Mouse (Mus musculus) testis, adult 2 months (tissue): ENCODE data around the gene Serpinb12. TPM values are rescaled to one million over a fixed set of nuclear protein-coding genes. Genes with fewer than 3 reads are reported as not detected.
"Not testable (repeated sequence)": the region's sequence is repeated elsewhere in the genome, so short reads cannot be mapped to it uniquely, and the experiment has no call there.

Experiments
- H3K27ac ChIP-seq: fragments of 200-500 bp; 2 replicates; pipeline ENCODE4 v1.5.1; 2012; ENCODE audit warnings: low read depth, low read length; ENCODE audit not compliant: control insufficient read depth, insufficient read depth
- H3K27me3 ChIP-seq: fragments of 200-500 bp; 2 replicates; pipeline ENCODE4 v1.6.1; 2012; ENCODE audit warnings: mild to moderate bottlenecking, low read length, moderate library complexity; ENCODE audit not compliant: control insufficient read depth, insufficient read depth
- H3K36me3 ChIP-seq: fragments of 200-500 bp; 2 replicates; pipeline ENCODE4 v1.6.1; 2012; ENCODE audit warnings: mild to moderate bottlenecking, low read length; ENCODE audit not compliant: control insufficient read depth, insufficient read depth
- H3K4me1 ChIP-seq: fragments of 200-500 bp; 2 replicates; pipeline ENCODE4 v1.6.1; 2012; ENCODE audit warnings: low read length; ENCODE audit not compliant: control insufficient read depth, insufficient read depth
- H3K4me3 ChIP-seq: fragments of 200-500 bp; 2 replicates; pipeline ENCODE4 v1.5.1; 2012; ENCODE audit warnings: low read depth, mild to moderate bottlenecking, low read length, moderate library complexity, mixed read lengths; ENCODE audit not compliant: control insufficient read depth
- CTCF ChIP-seq: fragments of 200-500 bp; IDR thresholded peaks from 2 replicates; pipeline ENCODE4 v1.5.1; 2012; ENCODE audit warnings: low read depth, mild to moderate bottlenecking, inconsistent platforms, low read length, moderate library complexity; ENCODE audit not compliant: control insufficient read depth, insufficient read depth, insufficient replicate concordance
- POLR2A ChIP-seq: fragments of 200-500 bp; IDR thresholded peaks from 2 replicates; pipeline ENCODE4 v1.6.1; 2012; ENCODE audit warnings: low read depth, mild to moderate bottlenecking, inconsistent platforms, low read length, moderate library complexity; ENCODE audit not compliant: control insufficient read depth
- polyA plus RNA-seq: library from polyadenylated mRNA; depleted of rRNA; stranded (reverse); fragments of >200 nt; gene quantifications from 2 replicates; pipeline ENCODE4 v1.2.3, GENCODE M21; 2012; rRNA removed

Serpinb12 gene
- polyA plus RNA-seq: not detected in 2 replicates

GRCm38 (mm10) chr1:106934265-106934664 lies at the start of gene Serpinb12:
TSS of gene Serpinb12 (plus strand) at chr1:106934449.
- TF ChIP-seq POLR2A (no peak), CTCF (no peak)
- Histone ChIP-seq H3K27ac (no peak within 1 kb of the TSS), H3K4me3 (no peak within 1 kb of the TSS), H3K27me3 (no peaks in the 10 kb centered on the region), H3K36me3 (no peaks in the 10 kb centered on the region), H3K4me1 (no peaks in the 10 kb centered on the region)

- H3K4me1 ChIP-seq, H3K27ac ChIP-seq, H3K36me3 ChIP-seq, H3K27me3 ChIP-seq, H3K4me3 ChIP-seq: not testable (repeated sequence)
Observed at GRCm38 (mm10) chr1:106895142-106895541, 39.1 kb upstream of the Serpinb12 start.

GRCm38 (mm10) chr1:106901406-106901805 lies 32.8 kb upstream of the Serpinb12 start:
- no peak overlapping the region for H3K4me3 ChIP-seq
- H3K36me3 ChIP-seq: no peaks in the 10 kb centered on the region
- no peaks in the 10 kb centered on the region for H3K27me3 ChIP-seq
- no peak overlapping the region for H3K27ac ChIP-seq
- TF ChIP-seq POLR2A (no peak), CTCF (no peak)
- H3K4me1 ChIP-seq: no peaks in the 10 kb centered on the region

GRCm38 (mm10) chr1:106931954-106932353 lies 2.3 kb upstream of the Serpinb12 start:
- H3K4me1 ChIP-seq: no peaks in the 10 kb centered on the region
- no peak overlapping the region for H3K4me3 ChIP-seq
- no peaks in the 10 kb centered on the region for H3K27me3 ChIP-seq
- H3K36me3 ChIP-seq: no peaks in the 10 kb centered on the region
- TF ChIP-seq CTCF: no peak
- TF ChIP-seq POLR2A: no peak
- no peak overlapping the region for H3K27ac ChIP-seq

- Histone ChIP-seq H3K4me3 (no peak overlapping the region), H3K4me1 (no peaks in the 10 kb centered on the region)
- TF ChIP-seq CTCF (no peak), POLR2A (no peak)
Observed at GRCm38 (mm10) chr1:106933658-106934057, 591 bp upstream of the Serpinb12 start.

GRCm38 (mm10) chr1:106947217-106947616 lies 13.0 kb downstream of the Serpinb12 start:
- Histone ChIP-seq H3K4me1 (no peaks in the 10 kb centered on the region), H3K36me3 (no peaks in the 10 kb centered on the region), H3K4me3 (no peak overlapping the region), H3K27ac (no peak overlapping the region), H3K27me3 (no peaks in the 10 kb centered on the region)
- TF ChIP-seq POLR2A (no peak), CTCF (no peak)

More at GRCm38 (mm10) chr1:106933658-106934057, 591 bp upstream of the Serpinb12 start:
- no peaks in the 10 kb centered on the region for H3K36me3 ChIP-seq
- H3K27me3 ChIP-seq: no peaks in the 10 kb centered on the region
- H3K27ac ChIP-seq: no peak overlapping the region

- no peaks in the 10 kb centered on the region for H3K36me3 ChIP-seq
- no peaks in the 10 kb centered on the region for H3K27me3 ChIP-seq
- no peaks in the 10 kb centered on the region for H3K4me1 ChIP-seq
- TF ChIP-seq POLR2A: no peak
- no peak for TF ChIP-seq CTCF
- H3K4me3 ChIP-seq: no peak overlapping the region
- no peak overlapping the region for H3K27ac ChIP-seq
Observed at GRCm38 (mm10) chr1:106959981-106960380, 25.7 kb downstream of the Serpinb12 start.

GRCm38 (mm10) chr1:106961023-106961422 lies 26.8 kb downstream of the Serpinb12 start:
- H3K27me3 ChIP-seq: no peaks in the 10 kb centered on the region
- no peak overlapping the region for H3K4me3 ChIP-seq
- no peak overlapping the region for H3K27ac ChIP-seq
- H3K36me3 ChIP-seq: no peaks in the 10 kb centered on the region
- TF ChIP-seq POLR2A: no peak
- no peak for TF ChIP-seq CTCF
- H3K4me1 ChIP-seq: no peaks in the 10 kb centered on the region
